Mouse (Mus musculus) 3134 (cell line): Measurements from ENCODE around the gene Nedd1.

Experiments
- DNase-seq: peaks from one replicate; pipeline ENCODE4 v3.0.0-alpha.2; 2011; ENCODE audit warnings: low spot score; ENCODE audit not compliant: insufficient read length; ENCODE audit errors: extremely low read depth

Nedd1 gene

DNA sequence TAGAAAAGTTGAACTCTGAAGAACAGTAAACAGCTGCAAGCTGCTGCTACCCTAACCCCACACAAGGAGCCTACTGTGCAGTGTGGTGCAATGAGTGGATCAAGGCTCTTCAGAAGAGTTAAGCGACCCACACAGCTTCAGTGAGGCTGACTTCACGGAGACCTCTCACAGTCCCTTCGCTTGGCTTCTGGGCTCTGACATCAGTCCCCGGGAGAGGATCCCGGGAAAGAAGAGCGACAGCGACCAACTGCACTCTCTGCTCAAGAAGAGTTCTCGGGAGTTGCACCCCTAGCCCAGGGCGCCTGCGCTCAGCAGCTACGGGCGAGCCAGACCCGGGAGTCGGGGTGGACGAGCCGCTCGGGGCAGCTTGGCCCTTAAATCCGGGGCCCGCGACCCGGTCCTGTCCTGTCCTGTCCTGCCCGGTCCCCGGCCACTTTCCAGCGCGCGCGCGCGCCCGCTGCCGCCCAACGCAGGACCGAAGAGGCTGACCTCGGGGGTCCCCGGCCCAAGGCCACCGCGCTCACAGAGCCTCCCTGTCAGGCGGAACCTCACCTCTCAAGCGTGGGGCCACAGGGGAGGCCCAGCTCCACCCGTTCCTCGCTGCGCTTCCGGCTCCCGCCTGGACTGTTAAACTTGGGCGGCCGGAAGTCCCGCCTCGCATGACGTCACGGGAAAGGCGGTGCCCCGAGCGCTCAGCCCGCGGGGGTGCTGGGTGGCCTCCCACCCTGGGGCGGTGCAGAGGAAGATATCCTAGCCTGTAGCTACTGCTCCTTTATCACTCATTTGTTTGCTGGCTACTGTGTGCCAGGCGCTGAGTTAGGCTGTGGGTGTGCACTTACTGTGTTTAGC, at the start of gene Nedd1:
Nedd1 (minus strand) TSS at position 650 of the 849 bp plus-strand sequence.
- peak; percentile 95 for DNase-seq

DNA sequence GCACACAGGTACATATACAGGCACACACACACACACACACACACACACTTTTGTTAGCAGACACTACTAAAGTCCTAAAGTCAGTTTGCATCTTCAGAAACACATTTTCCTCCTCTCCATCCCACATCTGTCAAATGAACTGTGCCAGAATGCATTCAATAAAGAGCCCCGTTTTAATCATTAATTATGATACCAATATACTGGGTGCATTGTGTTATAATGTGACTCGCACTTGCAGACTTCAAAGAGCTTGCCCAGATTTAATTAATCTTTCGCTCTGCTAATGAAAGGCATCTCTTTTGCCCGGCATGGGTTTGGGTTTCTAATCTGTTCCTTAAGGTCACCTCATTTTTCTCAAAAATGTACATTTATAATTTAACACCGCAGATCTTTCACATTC, 32.1 kb upstream of the Nedd1 start:
- no peak for DNase-seq

DNA sequence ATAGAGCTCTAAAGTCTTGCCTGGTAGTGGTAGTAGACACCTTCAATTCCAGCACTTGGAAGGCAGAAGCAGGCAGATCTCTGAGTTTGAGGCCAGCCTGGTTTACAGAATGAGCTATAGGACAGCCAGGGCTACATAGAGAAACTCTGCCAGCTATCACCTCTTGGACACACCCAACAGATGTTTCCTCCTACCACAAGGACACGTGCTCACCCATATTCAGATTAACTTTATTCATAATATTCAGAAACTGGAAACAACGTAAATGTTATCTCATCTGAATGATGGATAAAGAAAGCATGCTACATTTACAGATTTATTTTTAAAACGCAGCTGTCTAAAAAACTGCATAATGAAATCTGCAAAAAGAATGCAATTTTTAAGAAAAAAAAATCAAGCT, 8.1 kb upstream of the Nedd1 start:
- no peak for DNase-seq

DNA sequence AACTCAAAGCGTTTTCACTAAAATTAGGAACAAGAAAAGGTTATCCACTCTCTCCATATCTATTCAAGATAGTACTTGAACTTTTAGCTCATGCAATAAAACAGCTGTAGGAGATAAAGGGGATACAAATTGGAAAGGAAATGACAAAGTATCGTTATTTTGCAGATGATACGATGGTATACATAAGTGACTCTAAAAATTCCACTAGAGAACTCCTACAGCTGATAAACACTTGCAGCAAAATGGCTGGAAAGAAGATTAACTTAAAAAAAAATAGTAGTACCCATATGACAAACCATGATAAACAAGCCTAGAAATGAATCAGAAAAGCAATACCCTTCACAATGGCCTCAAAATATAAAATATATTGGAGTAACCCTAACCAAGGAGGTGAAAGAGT, 6.5 kb upstream of the Nedd1 start:
- DNase-seq = no peak

DNA sequence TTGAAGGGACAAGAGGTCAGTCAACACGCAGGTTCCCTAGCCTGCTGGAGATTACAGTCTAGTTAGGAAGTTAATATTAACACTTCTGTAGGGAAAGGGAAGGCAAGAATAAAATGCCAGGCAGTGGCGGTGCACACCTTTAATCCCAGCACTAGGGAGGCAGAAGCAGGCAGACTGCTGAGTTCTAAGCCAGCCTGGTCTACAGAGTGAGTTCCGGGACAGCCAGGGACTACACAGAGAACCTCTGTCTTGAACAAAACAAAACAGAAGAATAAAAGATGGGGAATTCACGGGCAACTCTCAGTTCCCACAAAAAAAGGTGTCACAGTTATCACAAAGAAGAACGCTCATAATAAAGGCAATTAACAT, 384 bp upstream of the Nedd1 start:
- no peak for DNase-seq

DNA sequence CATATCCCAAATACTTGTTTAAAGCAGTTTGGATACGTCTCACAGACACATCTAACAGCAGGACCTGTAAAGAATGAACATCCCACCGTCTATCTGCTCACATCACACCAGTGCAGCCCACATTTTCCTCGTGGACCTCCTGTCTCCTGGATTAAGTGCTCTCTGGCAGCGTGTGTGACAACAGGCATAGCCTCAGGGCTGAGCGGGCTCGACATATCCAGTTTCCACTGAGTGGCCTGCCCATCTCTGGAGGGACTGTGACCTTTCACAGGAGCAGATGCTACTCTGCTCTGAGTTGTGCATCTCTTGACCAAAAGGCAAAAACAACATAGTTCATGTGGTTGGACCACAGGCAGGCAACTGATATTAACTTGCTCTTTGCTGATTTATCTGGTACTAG, 23.2 kb downstream of the Nedd1 start:
- DNase-seq = no peak

DNA sequence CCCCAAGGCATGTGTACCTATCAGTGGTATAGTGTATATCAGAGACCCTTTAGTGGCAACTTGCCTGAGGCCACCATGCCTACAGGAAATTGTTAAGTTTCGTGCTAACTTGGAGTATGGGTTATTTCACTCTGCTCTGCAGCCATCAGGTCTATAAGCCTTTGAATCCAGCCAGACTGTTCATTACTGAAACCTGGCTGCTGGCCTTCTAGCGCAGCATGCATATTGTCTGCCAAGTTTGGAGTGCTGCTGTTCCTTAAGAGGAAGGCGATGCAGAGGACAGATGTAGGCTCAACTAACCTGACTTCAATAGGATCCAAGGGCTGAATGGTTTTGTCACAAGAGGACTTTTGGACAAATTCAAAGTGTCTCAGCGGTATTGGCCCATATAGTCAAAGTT, 47.2 kb downstream of the Nedd1 start:
- no peak for DNase-seq

DNA sequence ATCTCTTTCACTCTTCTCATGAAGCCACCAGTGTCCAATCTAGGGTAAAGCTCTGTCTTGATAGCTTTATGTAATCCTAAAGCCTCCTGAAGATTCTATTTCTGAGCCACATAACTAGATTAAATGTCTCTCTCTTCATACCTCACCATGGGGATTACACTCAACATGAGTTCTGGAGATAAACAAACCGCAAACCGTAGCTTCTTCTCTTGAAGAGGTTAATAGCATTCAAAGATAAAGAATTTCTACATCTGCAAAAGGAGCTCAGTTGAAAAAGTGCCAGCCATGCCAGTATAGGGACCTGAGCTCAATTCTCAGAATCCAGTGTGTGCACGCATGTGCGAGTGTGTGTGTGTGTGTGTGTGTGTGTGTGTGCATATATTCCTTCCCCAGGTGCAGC, 50.3 kb downstream of the Nedd1 start:
- DNase-seq = no peak

DNA sequence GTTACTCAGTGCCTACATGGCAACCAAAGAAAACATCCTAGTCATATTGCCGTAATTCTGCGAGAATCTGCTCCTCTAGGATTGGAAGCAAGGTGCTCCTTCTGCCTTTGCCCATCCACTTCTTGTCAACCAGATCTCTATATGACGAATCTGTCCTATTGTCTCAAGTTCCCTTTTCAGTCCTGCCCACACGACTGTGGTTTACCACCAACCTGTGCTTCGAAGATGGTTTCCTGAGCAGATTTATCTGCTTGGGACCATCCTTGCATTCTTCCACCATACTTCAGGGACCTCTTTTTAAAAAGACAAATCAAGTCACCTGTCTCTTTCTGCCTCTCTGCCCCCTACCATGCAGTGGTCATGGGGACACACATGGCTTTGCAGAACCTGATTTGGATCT, 56.9 kb downstream of the Nedd1 start:
- DNase-seq = no peak

DNA sequence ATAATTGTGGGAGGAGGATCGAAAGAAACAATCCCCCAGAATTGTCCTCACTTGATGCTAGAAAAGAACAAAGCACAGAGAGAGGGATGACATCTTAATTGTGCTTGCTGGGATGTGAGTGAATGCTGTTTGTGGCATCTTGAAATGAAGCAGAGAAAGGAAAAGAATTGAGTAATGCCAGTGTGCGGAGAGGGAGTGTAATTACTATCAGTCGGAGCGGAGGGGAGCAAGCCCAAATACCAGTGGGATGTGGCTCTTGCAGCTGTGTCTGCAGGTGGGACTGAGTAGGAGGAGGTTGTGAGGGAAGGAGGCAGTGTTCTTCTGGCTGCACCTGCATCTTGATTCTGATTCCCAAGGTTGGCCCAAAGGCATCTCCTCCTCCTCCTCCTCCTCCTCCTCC, 69.0 kb downstream of the Nedd1 start:
- no peak for DNase-seq

DNA sequence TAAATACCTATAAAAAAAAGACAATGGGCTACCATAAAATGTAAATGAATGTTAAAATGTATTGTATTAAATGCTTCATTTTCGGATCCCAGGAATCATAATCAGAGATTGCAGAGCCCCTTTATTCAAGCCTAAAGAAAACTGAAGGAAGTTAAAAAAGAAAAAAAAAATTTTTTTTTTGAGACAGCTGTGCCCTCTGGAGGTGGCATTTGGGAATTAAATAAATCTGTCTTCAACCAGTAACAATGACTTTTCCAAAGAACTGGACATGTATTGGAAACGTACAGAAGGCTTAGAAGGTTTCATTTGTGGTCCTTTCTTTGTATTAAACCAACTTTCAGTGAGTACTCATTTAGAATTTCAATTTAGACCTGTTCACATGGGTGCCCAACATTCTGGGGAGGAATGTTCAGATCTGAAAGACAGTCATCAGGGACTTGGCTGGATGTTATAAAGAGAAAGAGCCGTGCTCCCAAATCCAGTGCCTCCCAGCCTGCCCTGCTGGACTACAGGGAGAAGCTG, 69.8 kb downstream of the Nedd1 start:
- no peak for DNase-seq

DNA sequence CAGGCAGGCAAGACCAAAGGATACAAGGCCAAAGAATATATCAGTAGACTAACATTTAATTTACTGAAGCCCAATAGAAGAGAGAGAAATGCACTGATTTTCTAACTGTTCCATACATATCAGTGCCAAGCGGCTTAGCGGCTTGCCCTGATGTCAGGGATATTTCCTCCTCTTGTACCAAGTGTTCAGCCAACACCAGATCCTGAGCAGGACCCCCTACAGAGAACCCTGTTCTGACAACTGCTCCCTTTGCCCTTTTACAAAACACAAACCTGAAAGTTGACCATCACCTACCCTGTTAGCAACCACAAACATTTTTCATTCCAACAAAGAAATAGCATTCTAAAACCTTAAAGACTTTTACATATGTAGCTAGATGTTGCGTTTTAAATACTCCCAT, 71.0 kb downstream of the Nedd1 start:
- DNase-seq = no peak

DNA sequence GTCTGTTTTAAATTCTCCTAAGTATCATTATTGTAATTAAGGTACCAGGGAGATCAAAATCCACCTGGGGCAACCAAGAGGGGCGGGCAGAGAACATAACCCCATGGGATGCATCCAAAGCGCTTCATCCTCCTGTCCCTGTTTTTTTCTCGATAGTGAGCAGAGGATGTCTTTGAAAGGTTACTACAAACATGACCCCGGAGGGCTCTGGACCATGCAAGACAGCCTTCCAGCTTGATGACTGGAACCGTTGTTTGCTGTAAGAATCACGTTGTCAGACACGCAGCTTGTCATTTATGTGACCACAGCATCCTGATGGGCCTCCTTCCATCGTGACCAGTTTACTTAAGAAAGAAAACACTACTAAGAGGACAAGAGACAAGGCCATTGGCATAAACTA, 73.1 kb downstream of the Nedd1 start:
- DNase-seq = no peak

DNA sequence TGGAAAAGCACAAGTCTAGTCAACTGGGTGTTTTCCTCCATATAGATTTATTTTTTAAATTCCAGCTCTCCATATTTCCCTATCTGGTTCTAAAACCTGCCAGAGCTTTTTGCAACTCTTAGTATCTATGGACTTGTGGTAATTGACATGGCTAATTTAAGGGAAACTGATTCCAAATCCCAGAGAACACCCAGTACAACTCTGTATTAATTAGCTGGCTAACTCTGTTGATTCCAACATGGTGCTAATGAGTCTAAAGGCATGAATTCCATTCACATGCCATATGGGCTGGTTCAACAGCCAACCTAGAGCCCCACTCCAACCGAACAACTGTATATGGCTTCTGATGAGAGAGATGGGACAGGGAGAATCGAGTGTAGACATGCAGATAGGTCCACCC, 74.5 kb downstream of the Nedd1 start:
- no peak for DNase-seq

DNA sequence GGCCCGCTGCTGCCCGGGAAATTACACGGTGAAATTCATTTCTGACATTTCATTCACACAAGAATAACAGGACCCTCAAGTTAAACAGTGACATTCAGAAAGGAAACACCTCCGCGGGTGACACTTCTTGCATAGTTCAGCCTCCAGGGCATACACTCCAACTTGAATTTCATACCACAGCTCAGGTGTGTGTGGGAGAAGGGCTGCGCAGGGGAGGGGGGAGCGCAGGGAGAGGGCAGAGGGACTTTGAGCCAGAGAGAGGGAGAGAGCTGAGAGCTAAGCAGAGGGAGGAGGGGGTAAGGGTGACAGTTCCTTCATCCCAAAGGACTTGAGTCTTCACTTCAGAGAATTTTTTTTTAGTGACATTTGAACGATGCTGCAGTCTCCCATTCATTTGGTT, 78.2 kb downstream of the Nedd1 start:
- no peak for DNase-seq

DNA sequence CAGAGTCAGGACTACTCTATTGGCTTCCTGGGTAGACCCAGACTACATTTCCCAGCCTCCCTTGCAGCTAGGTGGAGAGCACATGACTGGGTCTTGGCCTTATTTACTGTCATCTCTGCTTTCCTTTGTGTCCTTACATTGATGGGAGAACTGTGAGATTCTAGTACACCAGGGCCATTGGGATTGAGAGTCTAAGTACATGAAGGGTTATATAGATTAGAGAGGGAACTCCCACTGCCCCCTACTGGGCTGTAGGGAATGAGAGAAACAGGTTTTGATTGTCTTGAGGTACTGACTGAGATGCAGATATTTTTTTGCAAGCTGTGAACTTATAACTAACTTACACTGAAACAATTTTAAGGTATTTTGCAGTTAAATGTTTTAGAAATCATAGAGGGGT, 81.2 kb downstream of the Nedd1 start:
- DNase-seq = no peak
